Mouse (Mus musculus): ENCODE data around the gene Adra1b. TPM values are rescaled to one million over a fixed set of nuclear protein-coding genes. Genes with fewer than 3 reads are reported as not detected.

The Adra1b gene
- polyA plus RNA-seq, 1 experiment, result 5.6 TPM

- WGBS, result 86% methylated on average over 5 of the region's 5 CpGs
- no peak for DNase-seq
- H3K27ac ChIP-seq (ENCODE audit: insufficient read depth, low read depth, low read length), result no peak overlapping the region
- H3K4me3 ChIP-seq (ENCODE audit: insufficient read depth, low read depth, low read length), result no peak overlapping the region
- H3K4me1 ChIP-seq (ENCODE audit: control insufficient read depth, insufficient read depth, low read length), result no peaks in the 10 kb centered on the region
- H3K27me3 ChIP-seq (replicated peaks; ENCODE audit: control insufficient read depth, insufficient read depth, low read length), result no peaks in the 10 kb centered on the region
- H3K36me3 ChIP-seq (ENCODE audit: control insufficient read depth, insufficient read depth, low read length), result no peaks in the 10 kb centered on the region
- TF ChIP-seq CTCF (conservative IDR thresholded peaks at IDR 0.05; ENCODE audit: insufficient read depth, insufficient read length, low read depth, low read length) (no peak), POLR2A (IDR thresholded peaks at IDR 0.05; ENCODE audit: low read depth, low read length) (no peak)
Measured at GRCm38 (mm10) chr11:43883641-43884181, 17.3 kb downstream of the Adra1b start.

- 74% methylated on average over 5 of the region's 5 CpGs for WGBS
- DNase-seq, result no peak
- Histone ChIP-seq H3K4me1 (ENCODE audit: control insufficient read depth, insufficient read depth, low read length) (no peaks in the 10 kb centered on the region), H3K27me3 (replicated peaks; ENCODE audit: control insufficient read depth, insufficient read depth, low read length) (no peaks in the 10 kb centered on the region), H3K36me3 (ENCODE audit: control insufficient read depth, insufficient read depth, low read length) (no peaks in the 10 kb centered on the region), H3K27ac (ENCODE audit: insufficient read depth, low read depth, low read length) (no peak overlapping the region), H3K4me3 (ENCODE audit: insufficient read depth, low read depth, low read length) (no peak overlapping the region)
- TF ChIP-seq POLR2A (IDR thresholded peaks at IDR 0.05; ENCODE audit: low read depth, low read length), result no peak
- no peak for TF ChIP-seq CTCF (conservative IDR thresholded peaks at IDR 0.05; ENCODE audit: insufficient read depth, insufficient read length, low read depth, low read length)
Measured at GRCm38 (mm10) chr11:43877211-43877610, 23.8 kb downstream of the Adra1b start.

GRCm38 (mm10) chr11:43867721-43868281 lies 33.2 kb downstream of the Adra1b start:
- Histone ChIP-seq H3K4me1 (ENCODE audit: control insufficient read depth, insufficient read depth, low read length) (no peaks in the 10 kb centered on the region), H3K27ac (ENCODE audit: insufficient read depth, low read depth, low read length) (no peak overlapping the region), H3K36me3 (ENCODE audit: control insufficient read depth, insufficient read depth, low read length) (no peaks in the 10 kb centered on the region), H3K27me3 (replicated peaks; ENCODE audit: control insufficient read depth, insufficient read depth, low read length) (no peaks in the 10 kb centered on the region), H3K4me3 (ENCODE audit: insufficient read depth, low read depth, low read length) (no peak overlapping the region)
- WGBS, result 55% methylated on average over 4 of the region's 4 CpGs
- no peak for DNase-seq
- TF ChIP-seq POLR2A (IDR thresholded peaks at IDR 0.05; ENCODE audit: low read depth, low read length) (no peak), CTCF (conservative IDR thresholded peaks at IDR 0.05; ENCODE audit: insufficient read depth, insufficient read length, low read depth, low read length) (no peak)

- Histone ChIP-seq H3K27ac (ENCODE audit: insufficient read depth, low read depth, low read length) (no peak overlapping the region), H3K27me3 (replicated peaks; ENCODE audit: control insufficient read depth, insufficient read depth, low read length) (no peaks in the 10 kb centered on the region), H3K36me3 (ENCODE audit: control insufficient read depth, insufficient read depth, low read length) (no peaks in the 10 kb centered on the region), H3K4me1 (ENCODE audit: control insufficient read depth, insufficient read depth, low read length) (no peaks in the 10 kb centered on the region), H3K4me3 (ENCODE audit: insufficient read depth, low read depth, low read length) (no peak overlapping the region)
- TF ChIP-seq POLR2A (IDR thresholded peaks at IDR 0.05; ENCODE audit: low read depth, low read length) (no peak), CTCF (conservative IDR thresholded peaks at IDR 0.05; ENCODE audit: insufficient read depth, insufficient read length, low read depth, low read length) (no peak)
- DNase-seq, result no peak
- 88% methylated on average over 6 of the region's 6 CpGs for WGBS
Measured at GRCm38 (mm10) chr11:43865298-43866165, 35.5 kb downstream of the Adra1b start.

- no peaks in the 10 kb centered on the region for H3K27me3 ChIP-seq (replicated peaks; ENCODE audit: control insufficient read depth, insufficient read depth, low read length)
- WGBS, result 52% methylated on average over 6 of the region's 6 CpGs
- no peak for TF ChIP-seq POLR2A (IDR thresholded peaks at IDR 0.05; ENCODE audit: low read depth, low read length)
- no peak for TF ChIP-seq CTCF (conservative IDR thresholded peaks at IDR 0.05; ENCODE audit: insufficient read depth, insufficient read length, low read depth, low read length)
- H3K4me3 ChIP-seq (ENCODE audit: insufficient read depth, low read depth, low read length), result no peak overlapping the region
- no peaks in the 10 kb centered on the region for H3K36me3 ChIP-seq (ENCODE audit: control insufficient read depth, insufficient read depth, low read length)
- DNase-seq, result no peak
- no peaks in the 10 kb centered on the region for H3K4me1 ChIP-seq (ENCODE audit: control insufficient read depth, insufficient read depth, low read length)
- H3K27ac ChIP-seq (ENCODE audit: insufficient read depth, low read depth, low read length), result no peak overlapping the region
Measured at GRCm38 (mm10) chr11:43853046-43853445, 48.0 kb downstream of the Adra1b start.

- DNase-seq, result no peak
- TF ChIP-seq CTCF (conservative IDR thresholded peaks at IDR 0.05; ENCODE audit: insufficient read depth, insufficient read length, low read depth, low read length) (no peak), POLR2A (IDR thresholded peaks at IDR 0.05; ENCODE audit: low read depth, low read length) (no peak)
- Histone ChIP-seq H3K4me1 (ENCODE audit: control insufficient read depth, insufficient read depth, low read length) (no peaks in the 10 kb centered on the region), H3K27ac (ENCODE audit: insufficient read depth, low read depth, low read length) (no peak overlapping the region), H3K4me3 (ENCODE audit: insufficient read depth, low read depth, low read length) (no peak overlapping the region), H3K36me3 (ENCODE audit: control insufficient read depth, insufficient read depth, low read length) (no peaks in the 10 kb centered on the region), H3K27me3 (replicated peaks; ENCODE audit: control insufficient read depth, insufficient read depth, low read length) (no peaks in the 10 kb centered on the region)
- WGBS, result 89% methylated on average over 4 of the region's 4 CpGs
Measured at GRCm38 (mm10) chr11:43848056-43848455, 53.0 kb downstream of the Adra1b start.

GRCm38 (mm10) chr11:43841596-43841995 lies 59.4 kb downstream of the Adra1b start:
- WGBS, result 70% methylated on average over 10 of the region's 10 CpGs
- no peak for DNase-seq
- H3K27me3 ChIP-seq (replicated peaks; ENCODE audit: control insufficient read depth, insufficient read depth, low read length), result no peaks in the 10 kb centered on the region

More at GRCm38 (mm10) chr11:43841596-43841995, 59.4 kb downstream of the Adra1b start:
- H3K36me3 ChIP-seq (ENCODE audit: control insufficient read depth, insufficient read depth, low read length), result no peaks in the 10 kb centered on the region
- no peak overlapping the region for H3K4me3 ChIP-seq (ENCODE audit: insufficient read depth, low read depth, low read length)
- no peaks in the 10 kb centered on the region for H3K4me1 ChIP-seq (ENCODE audit: control insufficient read depth, insufficient read depth, low read length)
- no peak overlapping the region for H3K27ac ChIP-seq (ENCODE audit: insufficient read depth, low read depth, low read length)
- TF ChIP-seq POLR2A (IDR thresholded peaks at IDR 0.05; ENCODE audit: low read depth, low read length) (no peak), CTCF (conservative IDR thresholded peaks at IDR 0.05; ENCODE audit: insufficient read depth, insufficient read length, low read depth, low read length) (no peak)
